Mouse (Mus musculus) induced T-regulatory cell, adult 2 months (primary cell): ENCODE measurements at regions not wholly inside any gene's neighbourhood (a gene's known extent, or its start where the extent isn't known, plus 50 kb on each side); places are given as distances from the start of the nearest gene placed in this dataset.

ENCODE experiments used
- DNase-seq: peaks from one replicate; pipeline ENCODE4 v3.0.0-alpha.2; 2012; ENCODE audit warnings: low read depth

GRCm38 (mm10) chr9:113488651-113489050 is 219.4 kb downstream of the Pdcd6ip start:
- DNase-seq, result no peak

- DNase-seq, result no peak
Measured at GRCm38 (mm10) chr9:113486494-113487081, 221.5 kb downstream of the Pdcd6ip start.

- no peak for DNase-seq
Measured at GRCm38 (mm10) chr9:113479897-113480296, 228.2 kb downstream of the Pdcd6ip start.

- no peak for DNase-seq
Measured at GRCm38 (mm10) chr9:113478761-113479265, 229.2 kb downstream of the Pdcd6ip start.

- no peak for DNase-seq
Measured at GRCm38 (mm10) chr9:113471781-113472180, 236.3 kb downstream of the Pdcd6ip start.

- DNase-seq, result no peak
Measured at GRCm38 (mm10) chr9:113462888-113463287, 245.2 kb downstream of the Pdcd6ip start.

GRCm38 (mm10) chr9:113462267-113462887 is 245.7 kb downstream of the Pdcd6ip start:
- DNase-seq, result no peak

- DNase-seq, result no peak
Measured at GRCm38 (mm10) chr9:113459885-113460284, 248.2 kb downstream of the Pdcd6ip start.

GRCm38 (mm10) chr9:113459221-113459620 is 248.8 kb downstream of the Pdcd6ip start:
- DNase-seq, result no peak

- DNase-seq, result no peak
Measured at GRCm38 (mm10) chr9:113458741-113459154, 249.3 kb downstream of the Pdcd6ip start.

GRCm38 (mm10) chr9:113457169-113457850 is 250.7 kb downstream of the Pdcd6ip start:
- DNase-seq, result no peak

GRCm38 (mm10) chr9:113455577-113455976 is 252.5 kb downstream of the Pdcd6ip start:
- no peak for DNase-seq

GRCm38 (mm10) chr9:113453231-113453630 is 254.8 kb downstream of the Pdcd6ip start:
- no peak for DNase-seq

GRCm38 (mm10) chr9:113441770-113442411 is 266.2 kb downstream of the Pdcd6ip start:
- DNase-seq, result peak; percentile 56

GRCm38 (mm10) chr9:113438394-113438793 is 269.7 kb downstream of the Pdcd6ip start:
- DNase-seq, result no peak

- DNase-seq, result no peak
Measured at GRCm38 (mm10) chr9:113435921-113436320, 272.1 kb downstream of the Pdcd6ip start.

- DNase-seq, result no peak
Measured at GRCm38 (mm10) chr9:113433424-113433823, 274.6 kb downstream of the Pdcd6ip start.

- DNase-seq, result no peak
Measured at GRCm38 (mm10) chr9:113432601-113433179, 275.4 kb downstream of the Pdcd6ip start.

- DNase-seq, result no peak
Measured at GRCm38 (mm10) chr9:113430411-113430810, 277.6 kb downstream of the Pdcd6ip start.

- no peak for DNase-seq
Measured at GRCm38 (mm10) chr9:113427281-113427680, 280.8 kb downstream of the Pdcd6ip start.

GRCm38 (mm10) chr9:113426324-113426723 is 281.7 kb downstream of the Pdcd6ip start:
- DNase-seq, result no peak

- peak; percentile 3 for DNase-seq
Measured at GRCm38 (mm10) chr9:113421645-113422044, 286.4 kb downstream of the Pdcd6ip start.
